Mouse (Mus musculus) left cerebral cortex, postnatal 36 days (tissue): ENCODE data around the gene Gpank1. TPM values are rescaled to one million over a fixed set of nuclear protein-coding genes. Genes with fewer than 3 reads are reported as not detected.

Experiments
- DNase-seq, 2 experiments: peaks; one replicate each; pipeline ENCODE4 v3.0.0; 2021 to 2022; ENCODE audit warnings: low spot score in 2 of 2, mixed read lengths in 1 of 2
- intact Hi-C: fragments of 180-260 bp; cut with DNase I; formaldehyde crosslinking; loops from one replicate; pipeline ENCODE4 v1.15.1; 2025
- total RNA-seq, 2 experiments: library from RNA; stranded (reverse); gene quantifications; 2 replicates each; pipeline ENCODE4 v1.2.3; 2021

Gene Gpank1
- total RNA-seq, 2 experiments from 2014 or later = 15.5 to 19.0 TPM

- DNase-seq = peak; percentile 69 to 78
- intact Hi-C loops = no loop called here
Observed at GRCm38 (mm10) chr17:35126206-35126611, 5.0 kb downstream of the Gpank1 start, which contains the start of gene D17H6S53E. TSS of gene D17H6S53E (plus strand) at chr17:35126373.

GRCm38 (mm10) chr17:35127017-35127416 is 5.8 kb downstream of the Gpank1 start:
- intact Hi-C loops = no loop called here
- no peak for DNase-seq

- intact Hi-C loops = no loop called here
- no peak for DNase-seq
Observed at GRCm38 (mm10) chr17:35128996-35129395, 7.7 kb downstream of the Gpank1 start.

- intact Hi-C loops = no loop called here
Observed at GRCm38 (mm10) chr17:35131038-35131437, 9.8 kb downstream of the Gpank1 start.

GRCm38 (mm10) chr17:35131500-35132173 is 10.4 kb downstream of the Gpank1 start, which contains the start of gene Apom:
TSS of gene Apom (minus strand) at chr17:35132050.
- no peak for DNase-seq
- intact Hi-C loops = no loop called here

More at GRCm38 (mm10) chr17:35131038-35131437, 9.8 kb downstream of the Gpank1 start:
- no peak for DNase-seq

GRCm38 (mm10) chr17:35132174-35132560 is 10.9 kb downstream of the Gpank1 start:
- intact Hi-C loops = no loop called here
- no peak for DNase-seq

- DNase-seq = no peak
- intact Hi-C loops = no loop called here
Observed at GRCm38 (mm10) chr17:35133517-35133916, 12.3 kb downstream of the Gpank1 start.

- peak; percentile 96 for DNase-seq
- intact Hi-C loops = loop anchor here (1.0 kb wide), 1 partner anchor 29 kb away; the partner anchor contains the start of gene Prrc2a
Observed at GRCm38 (mm10) chr17:35134801-35135590, 13.7 kb downstream of the Gpank1 start, which contains the start of gene Bag6. TSS of gene Bag6 (plus strand) at chr17:35135178.

- intact Hi-C loops = loop anchor here (1.0 kb wide), 1 partner anchor 29 kb away; the partner anchor contains the start of gene Prrc2a
- DNase-seq = no peak
Observed at GRCm38 (mm10) chr17:35135591-35136320, 14.5 kb downstream of the Gpank1 start.

- intact Hi-C loops = no loop called here
Observed at GRCm38 (mm10) chr17:35139269-35139668, 18.0 kb downstream of the Gpank1 start.

GRCm38 (mm10) chr17:35140490-35140996 is 19.3 kb downstream of the Gpank1 start:
- intact Hi-C loops = no loop called here
- DNase-seq = no peak

More at GRCm38 (mm10) chr17:35139269-35139668, 18.0 kb downstream of the Gpank1 start:
- no peak for DNase-seq

- no peak for DNase-seq
- intact Hi-C loops = no loop called here
Observed at GRCm38 (mm10) chr17:35141971-35142370, 20.7 kb downstream of the Gpank1 start.

GRCm38 (mm10) chr17:35146139-35146538 is 24.9 kb downstream of the Gpank1 start:
- DNase-seq = no peak
- intact Hi-C loops = no loop called here

- DNase-seq = no peak
- intact Hi-C loops = no loop called here
Observed at GRCm38 (mm10) chr17:35147348-35147747, 26.1 kb downstream of the Gpank1 start.

- intact Hi-C loops = no loop called here
Observed at GRCm38 (mm10) chr17:35147922-35148639, 26.8 kb downstream of the Gpank1 start.

GRCm38 (mm10) chr17:35152121-35152520 is 30.9 kb downstream of the Gpank1 start:
- intact Hi-C loops = no loop called here
- no peak for DNase-seq

More at GRCm38 (mm10) chr17:35147922-35148639, 26.8 kb downstream of the Gpank1 start:
- DNase-seq = no peak

- intact Hi-C loops = no loop called here
- DNase-seq = no peak
Observed at GRCm38 (mm10) chr17:35153077-35153476, 31.8 kb downstream of the Gpank1 start.

- intact Hi-C loops = no loop called here
- DNase-seq = no peak
Observed at GRCm38 (mm10) chr17:35153931-35154330, 32.7 kb downstream of the Gpank1 start.

GRCm38 (mm10) chr17:35154616-35155015 is 33.4 kb downstream of the Gpank1 start:
- intact Hi-C loops = no loop called here
- DNase-seq = no peak
